Mouse (Mus musculus) forebrain, postnatal 0 days (tissue): Measurements from ENCODE around the gene Fbxl16. TPM values are rescaled to one million over a fixed set of nuclear protein-coding genes. Genes with fewer than 3 reads are reported as not detected.
A peak's percentile ranks its signal among the peaks of the same experiment; 100 is the strongest.

ENCODE experiments used
- ATAC-seq: fragments of 200-750 bp; cut with Nextera tagmentation; 2 replicates; pipeline ENCODE4 v1.8.0; 2017; ENCODE audit warnings: mild to moderate bottlenecking, moderate library complexity
- DNase-seq: peaks from one replicate; pipeline ENCODE4 v3.0.0-alpha.2; 2015
- H3K27ac ChIP-seq: fragments of 300-500 bp; sonication (generic); 2 replicates; pipeline ENCODE4 v1.5.1; 2014; ENCODE audit warnings: low read depth, mild to moderate bottlenecking, antibody characterized with exemption, low read length, moderate library complexity, mixed read lengths
- H3K27me3 ChIP-seq: fragments of 300-500 bp; sonication (generic); 2 replicates; pipeline ENCODE4 v1.6.1; 2014; ENCODE audit warnings: mild to moderate bottlenecking, low read length, mixed read lengths; ENCODE audit not compliant: insufficient read depth
- H3K36me3 ChIP-seq: fragments of 300-500 bp; sonication (generic); 2 replicates; pipeline ENCODE4 v1.6.1; 2014; ENCODE audit warnings: mild to moderate bottlenecking, moderate library complexity; ENCODE audit not compliant: insufficient read depth
- H3K4me1 ChIP-seq: fragments of 300-500 bp; sonication (generic); 2 replicates; pipeline ENCODE4 v1.6.1; 2014; ENCODE audit warnings: antibody characterized with exemption; ENCODE audit not compliant: insufficient read depth
- H3K4me2 ChIP-seq: fragments of 300-500 bp; sonication (generic); 2 replicates; pipeline ENCODE4 v1.6.1; 2014; ENCODE audit warnings: low read depth, mild to moderate bottlenecking, moderate library complexity
- H3K4me3 ChIP-seq: fragments of 300-500 bp; sonication (generic); 2 replicates; pipeline ENCODE4 v1.5.1; 2014; ENCODE audit warnings: low read depth, low read length, mixed read lengths
- H3K9ac ChIP-seq: fragments of 300-500 bp; sonication (generic); 2 replicates; pipeline ENCODE4 v1.6.1; 2014; ENCODE audit warnings: mild to moderate bottlenecking
- H3K9me3 ChIP-seq: fragments of 300-500 bp; sonication (generic); 2 replicates; pipeline ENCODE4 v1.6.1; 2016; ENCODE audit warnings: low read length
- CTCF ChIP-seq: sonication (generic); IDR thresholded peaks from 2 replicates; pipeline ENCODE4 v1.5.1; 2016; ENCODE audit warnings: antibody characterized with exemption, control low read depth, low read depth
- WGBS: fragments of 180-500 bp; shearing (Covaris S2); extraction: QIAGEN DNeasy Blood & Tissue Kit; methylation state at CpG from one replicate; pipeline ENCODE4 v1.1.7; 2014; 5-methylcytosine and 5-hydroxymethylcytosine counted together
- polyA plus RNA-seq: library from polyadenylated mRNA; unstranded; fragments of >200 nt; fragmentation: Nextera tagmentation; extraction: Ambion mirVana; gene quantifications from 2 replicates; pipeline ENCODE4 v1.2.1, GENCODE M21; 2015
- total RNA-seq: library from RNA; depleted of rRNA; stranded (reverse); fragments of >200 nt; gene quantifications from 2 replicates; pipeline ENCODE4 v1.2.3, GENCODE M21; 2014

Fbxl16 gene
- total and polyA plus RNA-seq, 2 experiments from 2014 or later: 58.7 to 133 TPM

GRCm38 (mm10) chr17:25842509-25842908 lies 33.6 kb downstream of the Fbxl16 start:
- Histone ChIP-seq H3K36me3 (peaks cover 38% of the 10 kb centered on the region), H3K4me3 (no peak overlapping the region), H3K9me3 (no peaks in the 10 kb centered on the region), H3K4me1 (peaks cover 14% of the 10 kb centered on the region), H3K27me3 (no peaks in the 10 kb centered on the region), H3K27ac (no peak overlapping the region), H3K9ac (no peak overlapping the region), H3K4me2 (no peak overlapping the region)
- 81% methylated on average over 3 of the region's 3 CpGs for WGBS
- no peak for TF ChIP-seq CTCF
- ATAC-seq (no peak), DNase-seq (no peak)

GRCm38 (mm10) chr17:25843122-25843521 lies 34.2 kb downstream of the Fbxl16 start:
- no peaks in the 10 kb centered on the region for H3K27me3 ChIP-seq
- DNase-seq (no peak), ATAC-seq (no peak)
- TF ChIP-seq CTCF: no peak
- peaks cover 42% of the 10 kb centered on the region for H3K36me3 ChIP-seq
- H3K9me3 ChIP-seq: no peaks in the 10 kb centered on the region
- no peak overlapping the region for H3K4me3 ChIP-seq
- 92% methylated on average over 4 of the region's 4 CpGs for WGBS
- peak overlapping the region; percentile 80; the same call in 1 of the 2 replicates for H3K9ac ChIP-seq
- peaks cover 8% of the 10 kb centered on the region; the same call in 1 of the 2 replicates for H3K4me1 ChIP-seq
- no peak overlapping the region for H3K27ac ChIP-seq
- H3K4me2 ChIP-seq: peak overlapping the region; percentile 96

- DNase-seq (no peak), ATAC-seq (peak; percentile 54)
- H3K4me2 ChIP-seq: peak overlapping the region; percentile 96
- peak overlapping the region; percentile 77 for H3K27ac ChIP-seq
- H3K27me3 ChIP-seq: no peaks in the 10 kb centered on the region
- peak overlapping the region; percentile 80 for H3K9ac ChIP-seq
- H3K4me3 ChIP-seq: peak overlapping the region; percentile 85
- 4% methylated on average over 38 of the region's 38 CpGs for WGBS
- H3K4me1 ChIP-seq: peaks cover 8% of the 10 kb centered on the region; the same call in 1 of the 2 replicates
- H3K36me3 ChIP-seq: peaks cover 47% of the 10 kb centered on the region
- 0 out of 2 replicates have a peak, but pooled peaks have one; percentile 1 for TF ChIP-seq CTCF
- no peaks in the 10 kb centered on the region for H3K9me3 ChIP-seq
Observed at GRCm38 (mm10) chr17:25843636-25844395, 34.9 kb downstream of the Fbxl16 start.

- H3K27ac ChIP-seq: peak within 1 kb of the TSS; percentile 77
- peak within 1 kb of the TSS; percentile 80 for H3K9ac ChIP-seq
- H3K9me3 ChIP-seq: no peaks in the 10 kb centered on the region
- H3K4me2 ChIP-seq: peak within 1 kb of the TSS; percentile 96
- H3K4me3 ChIP-seq: peak within 1 kb of the TSS; percentile 85
- H3K27me3 ChIP-seq: no peaks in the 10 kb centered on the region
- ATAC-seq: peak; percentile 100
- peak; percentile 84 for TF ChIP-seq CTCF
- H3K36me3 ChIP-seq: peaks cover 41% of the 10 kb centered on the region
- peak; percentile 93 for DNase-seq
- under 1% methylated on average over 19 of the region's 21 CpGs for WGBS
- peaks cover 8% of the 10 kb centered on the region; the same call in 1 of the 2 replicates for H3K4me1 ChIP-seq
Observed at GRCm38 (mm10) chr17:25844396-25844901, 35.6 kb downstream of the Fbxl16 start, which contains the start of gene Rhot2. Gene Rhot2, minus strand, starts transcription at chr17:25844851.

- no peak overlapping the region for H3K4me3 ChIP-seq
Observed at GRCm38 (mm10) chr17:25860229-25860628, 51.3 kb downstream of the Fbxl16 start.

GRCm38 (mm10) chr17:25860832-25861703 lies 52.2 kb downstream of the Fbxl16 start, which contains the start of gene Wdr90:
Gene Wdr90, minus strand, starts transcription at chr17:25861501.
- peaks cover 12% of the 10 kb centered on the region for H3K4me1 ChIP-seq
- WGBS: 5% methylated on average over 65 of the region's 65 CpGs
- ATAC-seq (peak; percentile 99), DNase-seq (peak; percentile 97)
- no peaks in the 10 kb centered on the region for H3K9me3 ChIP-seq
- H3K27me3 ChIP-seq: no peaks in the 10 kb centered on the region
- H3K4me2 ChIP-seq: peak within 1 kb of the TSS; percentile 87
- H3K4me3 ChIP-seq: peak within 1 kb of the TSS; percentile 71
- peak within 1 kb of the TSS; percentile 91 for H3K27ac ChIP-seq
- peak within 1 kb of the TSS; percentile 81 for H3K9ac ChIP-seq
- H3K36me3 ChIP-seq: no peaks in the 10 kb centered on the region; the same call in 1 of the 2 replicates
- peak; percentile 51 for TF ChIP-seq CTCF

More at GRCm38 (mm10) chr17:25860229-25860628, 51.3 kb downstream of the Fbxl16 start:
- Histone ChIP-seq H3K9me3 (no peaks in the 10 kb centered on the region), H3K4me2 (peak overlapping the region; percentile 87), H3K4me1 (peaks cover 12% of the 10 kb centered on the region), H3K27ac (no peak overlapping the region), H3K9ac (no peak overlapping the region), H3K27me3 (no peaks in the 10 kb centered on the region), H3K36me3 (no peaks in the 10 kb centered on the region; the same call in 1 of the 2 replicates)
- whole genome bisulfite sequencing: 92% methylated on average over 6 of the region's 6 CpGs
- no peak for TF ChIP-seq CTCF
- DNase-seq (no peak), ATAC-seq (no peak)
